Mouse (Mus musculus): ENCODE data around the gene Gm10256.
"Not testable (repeated sequence)": the region's sequence is repeated elsewhere in the genome, so short reads cannot be mapped to it uniquely, and the experiment has no call there.

GRCm38 (mm10) chrY:2796105-2796504 lies 34.4 kb upstream of the Gm10256 start, which contains the start of gene Gm4064:
- TF ChIP-seq CTCF (IDR thresholded peaks at IDR 0.05; ENCODE audit: low read depth, low read length); EP300 (IDR thresholded peaks at IDR 0.05; ENCODE audit: insufficient read depth, low read depth, low read length); POLR2A (IDR thresholded peaks at IDR 0.05; ENCODE audit: insufficient read depth, low read length): not testable (repeated sequence)
